Mouse (Mus musculus) embryo, embryonic 10 days (tissue): ENCODE results near the gene Ncam1.
A peak's percentile ranks its signal among the peaks of the same experiment; 100 is the strongest.

Experiments
- DNase-seq: peaks from one replicate; pipeline ENCODE4 v3.0.0-alpha.2; 2015; ENCODE audit warnings: low spot score

The Ncam1 gene

DNA sequence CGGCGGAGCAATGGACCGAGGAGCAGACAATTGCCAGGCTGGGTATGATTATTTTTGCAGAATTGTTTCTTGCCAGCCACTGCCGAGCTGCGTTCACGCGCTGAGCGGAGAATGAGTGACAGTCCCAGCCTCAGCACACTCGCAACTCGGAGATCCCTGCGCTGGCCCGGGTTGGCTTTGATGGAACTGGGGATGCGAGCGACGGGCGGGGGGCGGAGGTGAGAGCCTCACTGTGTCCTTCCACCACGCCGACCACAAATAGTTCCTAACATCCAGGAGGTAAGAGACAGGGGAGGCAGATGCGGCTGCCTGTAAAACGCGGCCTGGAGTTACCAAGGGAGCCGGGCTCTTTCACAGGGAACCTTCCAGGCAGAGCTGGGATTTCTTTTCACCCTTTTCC lies at the start of gene Ncam1:
Ncam1 (minus strand) TSS at position 120 of the 400 bp plus-strand sequence.
- DNase-seq, result peak; percentile 99

DNA sequence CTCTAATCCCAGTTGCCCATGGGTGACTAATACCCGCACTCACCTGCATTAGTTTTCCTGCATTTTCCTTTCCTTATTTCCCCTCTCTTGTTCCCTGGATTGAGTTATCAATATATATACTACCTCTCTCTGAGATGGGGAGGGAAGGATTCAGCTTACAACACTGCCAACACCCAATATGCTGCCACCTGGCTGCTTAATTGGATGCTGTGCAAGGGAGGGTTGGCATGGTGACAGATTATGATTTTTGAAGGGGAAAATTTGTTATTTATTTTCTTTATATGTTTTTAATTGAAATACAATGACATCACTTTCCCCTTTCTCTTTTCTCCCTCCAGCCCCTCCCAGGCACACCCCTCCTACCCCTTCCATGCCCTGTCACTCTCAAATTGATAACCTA lies 35.3 kb upstream of the Ncam1 start:
- DNase-seq, result no peak

DNA sequence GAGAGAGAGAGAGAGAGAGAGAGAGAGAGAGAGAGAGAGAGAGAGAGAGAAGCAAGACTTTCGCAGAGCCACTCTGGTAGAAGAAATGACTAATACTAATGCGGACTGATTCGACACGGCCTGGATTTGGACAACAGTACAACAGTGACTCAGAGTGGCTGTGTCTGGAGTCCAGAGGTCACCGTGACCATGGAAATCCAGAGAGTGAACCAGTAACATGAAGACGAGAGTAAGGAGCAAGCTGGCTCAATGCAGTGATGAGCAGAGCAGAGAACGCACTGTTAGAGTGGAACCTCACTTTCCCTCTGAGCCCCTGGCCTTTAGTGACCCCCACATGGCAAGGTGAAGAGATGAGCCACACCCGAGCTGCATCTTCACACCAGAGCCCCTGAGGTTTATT lies 28.9 kb upstream of the Ncam1 start:
- DNase-seq, result no peak

DNA sequence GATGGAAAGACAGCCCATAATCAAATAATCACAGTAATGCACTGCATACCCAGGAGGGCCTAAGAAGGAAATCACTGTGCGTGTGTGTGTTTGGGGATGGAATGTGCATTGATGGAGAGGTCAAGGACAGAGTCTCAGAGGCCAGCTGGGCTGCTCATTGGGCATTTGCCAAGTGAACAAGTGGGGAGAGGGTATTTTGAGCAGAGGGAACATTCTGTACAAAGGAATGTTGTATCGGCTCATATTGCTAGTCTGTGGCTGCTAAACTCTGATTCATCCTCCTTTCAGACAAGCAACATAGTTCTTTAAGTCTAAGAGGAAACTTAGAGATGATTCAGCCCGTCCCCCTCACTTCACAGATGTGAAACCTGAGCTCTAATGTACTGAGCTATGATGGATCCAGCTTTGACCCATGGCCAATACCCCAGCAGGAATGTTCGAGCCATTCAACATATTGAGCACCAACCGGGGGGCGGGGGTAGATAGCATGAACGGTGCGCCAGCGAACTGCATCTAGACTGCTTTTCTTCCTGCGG lies 17.5 kb upstream of the Ncam1 start:
- DNase-seq, result no peak

DNA sequence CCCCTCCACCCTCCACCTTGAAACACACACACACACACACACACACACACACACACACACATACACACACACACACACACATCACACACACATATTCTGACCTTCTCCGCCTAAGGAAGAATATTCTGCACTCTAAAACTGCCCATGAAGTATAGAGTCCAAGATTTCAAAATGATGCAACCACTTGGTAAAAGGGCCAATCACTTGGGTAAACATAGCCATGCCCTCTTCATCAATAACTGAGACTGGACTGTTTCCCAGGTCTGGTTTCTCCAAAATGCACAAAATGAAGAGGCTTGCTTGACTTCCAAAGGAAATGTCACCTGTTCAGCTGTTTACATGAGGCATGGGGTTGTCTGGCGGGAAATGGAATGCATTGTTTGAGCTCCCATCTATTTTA lies 15.7 kb upstream of the Ncam1 start:
- no peak for DNase-seq

DNA sequence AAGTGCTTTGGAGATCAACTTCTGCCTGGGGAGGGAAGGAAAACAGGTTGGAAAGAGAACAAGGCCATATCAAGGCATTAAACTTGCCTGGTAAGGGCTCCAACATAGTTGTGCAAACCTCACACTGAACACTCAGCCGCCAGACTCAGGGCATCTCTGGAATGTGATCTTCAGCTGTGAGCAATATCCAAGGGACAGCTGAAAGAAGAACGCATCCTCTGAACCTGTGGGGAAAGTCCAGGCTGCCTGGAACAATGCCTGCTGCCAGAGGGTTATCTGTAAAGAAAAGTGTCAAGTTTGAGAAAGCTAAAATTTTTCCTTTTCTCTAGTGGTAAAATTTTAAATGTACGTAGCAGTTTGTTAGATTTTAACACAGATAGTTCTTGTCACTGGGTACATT lies 4.5 kb upstream of the Ncam1 start:
- no peak for DNase-seq

DNA sequence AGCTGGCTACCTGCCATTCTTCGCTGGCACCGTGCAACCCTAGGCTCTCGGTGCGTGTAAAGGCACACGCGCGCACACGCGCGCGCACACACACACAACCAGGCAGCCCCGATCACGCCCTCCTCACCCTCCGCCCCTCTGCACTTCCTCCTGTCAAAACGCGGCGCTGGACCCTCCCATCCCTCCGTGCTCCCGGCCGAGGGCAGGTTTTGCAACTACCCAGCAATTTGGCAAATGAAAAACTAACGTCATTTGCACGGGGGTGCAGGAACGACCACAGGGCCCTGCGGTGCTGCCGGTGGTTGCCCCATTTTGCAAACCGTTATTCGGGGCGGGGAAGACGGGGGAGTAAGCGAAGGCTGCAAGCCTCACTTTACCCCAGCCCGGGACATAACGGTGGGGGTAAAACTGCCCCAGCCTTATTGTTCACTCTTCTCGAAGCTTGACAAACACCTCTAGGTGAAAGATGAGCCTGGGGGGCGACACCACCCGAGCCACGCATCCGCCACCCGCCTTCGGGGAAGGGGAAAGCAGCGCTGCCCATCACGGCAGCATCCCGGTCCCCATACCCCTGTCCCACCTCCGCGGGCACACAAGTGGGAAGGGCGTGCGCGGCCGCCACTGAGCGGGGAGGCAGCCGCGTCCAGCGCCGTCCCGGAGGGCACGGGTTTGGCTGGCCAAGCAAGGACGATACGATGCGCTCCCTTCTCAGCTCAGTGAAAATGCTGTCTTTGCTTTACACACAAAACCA lies 729 bp downstream of the Ncam1 start:
- peak; percentile 78 for DNase-seq

DNA sequence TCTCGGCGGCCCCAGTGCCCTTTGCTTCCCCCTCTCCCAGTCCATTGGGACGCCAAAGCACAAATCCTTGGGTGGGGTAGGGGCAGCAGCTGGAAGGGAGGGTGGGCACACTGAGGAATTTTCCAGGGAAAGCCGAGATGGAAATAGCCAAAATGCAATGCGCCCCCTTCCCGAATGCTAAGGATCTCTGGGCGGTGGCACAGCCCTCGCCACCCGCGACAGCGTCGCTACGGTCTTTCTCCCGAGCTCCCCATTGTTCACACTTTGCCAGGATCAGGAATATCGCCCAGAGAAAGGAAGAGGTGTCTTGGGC lies 1.3 kb downstream of the Ncam1 start:
- DNase-seq, result no peak

DNA sequence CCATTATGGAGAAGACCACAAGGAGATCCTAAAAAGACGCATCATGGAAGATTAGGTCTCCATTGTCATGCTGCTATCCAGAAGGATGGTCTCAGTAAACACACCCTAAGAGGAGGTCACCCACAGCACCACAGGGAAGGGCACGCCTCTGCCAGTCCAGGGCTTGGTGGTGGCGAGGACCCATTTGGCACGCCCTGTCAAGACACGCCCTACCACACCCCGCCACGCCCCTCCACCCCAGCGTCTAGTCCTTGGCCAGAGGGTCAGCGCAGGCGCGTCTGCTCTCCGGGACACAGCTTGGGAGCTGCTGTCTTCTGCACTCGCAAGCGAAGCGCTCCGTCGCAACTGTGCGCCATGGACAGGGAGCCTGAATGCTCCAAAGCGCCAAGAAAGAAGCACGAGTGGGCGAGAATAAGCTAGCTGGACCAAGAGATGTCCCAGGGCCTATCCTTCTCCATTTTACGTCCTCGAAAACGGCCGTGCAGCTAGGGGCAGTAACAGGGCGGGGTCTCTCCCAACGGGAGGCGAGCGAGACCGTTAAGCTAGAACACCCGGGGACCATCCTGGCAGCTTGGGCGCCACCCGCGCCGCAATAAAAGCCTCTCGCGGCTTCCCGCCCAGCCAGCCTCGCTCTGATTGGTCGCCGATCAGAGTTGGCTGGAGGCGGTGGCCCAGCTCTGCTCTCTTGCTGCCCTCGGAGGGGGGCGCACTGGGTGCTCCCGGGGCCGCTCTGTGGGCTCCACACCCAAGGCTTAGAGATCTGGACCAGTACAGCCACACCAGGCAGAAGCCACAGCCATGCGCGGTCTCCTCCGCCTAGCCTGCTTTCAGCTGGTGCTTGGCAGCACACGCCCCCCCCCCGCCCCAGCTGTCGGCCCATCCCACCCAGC lies 1.9 kb downstream of the Ncam1 start:
- DNase-seq, result peak; percentile 85

DNA sequence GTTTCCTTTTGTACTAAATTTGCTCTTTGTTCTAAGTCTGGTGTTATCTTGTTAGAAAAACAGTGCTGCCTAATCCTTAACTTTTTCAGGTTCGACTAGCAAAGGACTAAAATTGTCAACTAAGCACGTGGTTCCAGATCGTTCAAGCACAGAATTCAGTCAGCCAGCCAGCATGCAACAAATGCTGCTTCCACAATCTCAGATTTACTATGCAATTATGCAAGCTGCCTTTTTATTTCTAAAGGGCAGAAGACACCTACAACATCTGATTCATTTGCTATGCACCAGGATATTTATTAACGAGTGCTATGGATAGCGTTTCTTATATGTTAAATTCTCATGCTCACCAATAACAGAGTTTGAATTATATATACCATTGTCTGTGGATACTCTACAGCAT lies 2.8 kb downstream of the Ncam1 start:
- no peak for DNase-seq

DNA sequence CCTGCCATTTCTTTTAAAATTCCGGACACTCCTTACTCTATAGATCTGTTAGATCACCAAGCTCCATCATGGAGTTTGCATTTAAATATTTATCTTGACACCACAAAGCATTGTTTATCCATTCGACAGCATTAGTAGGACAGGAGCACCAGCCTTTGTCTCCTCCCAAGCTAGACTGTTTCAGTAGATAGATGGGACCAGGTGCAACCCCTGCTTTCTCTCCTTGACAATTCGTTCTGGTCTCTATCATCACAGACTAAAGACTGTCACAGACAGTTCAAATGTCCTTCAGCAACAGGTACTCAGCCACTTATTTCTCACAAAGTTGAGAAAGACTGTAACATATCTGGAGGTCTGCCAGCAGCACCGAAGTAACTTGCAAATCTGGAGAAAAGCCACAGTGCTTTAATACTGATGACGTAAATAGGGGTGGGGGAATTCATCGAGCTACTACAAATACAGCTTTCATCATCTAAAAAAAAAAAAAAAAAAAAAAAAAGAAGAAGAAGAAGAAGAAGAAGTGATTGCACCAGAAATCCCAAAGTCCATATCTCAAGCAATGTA lies 4.7 kb downstream of the Ncam1 start:
- no peak for DNase-seq

DNA sequence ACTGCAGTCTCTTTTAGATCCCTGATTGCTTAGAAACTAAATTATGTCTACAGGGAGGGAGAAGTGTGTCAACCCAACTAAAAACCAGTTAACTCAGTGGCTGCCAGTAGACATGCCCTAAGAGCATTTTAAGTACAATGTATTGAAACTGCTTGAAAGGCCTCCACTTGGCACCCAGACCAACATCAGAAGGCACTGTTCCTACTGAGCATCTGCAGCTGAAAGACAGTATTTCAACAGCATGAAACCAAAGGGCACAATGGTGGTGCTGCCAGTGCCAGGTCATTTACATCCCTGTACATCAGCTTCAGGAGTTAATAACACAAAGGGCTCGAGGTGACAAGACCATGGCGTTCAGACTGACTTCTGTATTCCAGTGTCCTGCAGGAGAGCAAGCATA lies 5.5 kb downstream of the Ncam1 start:
- DNase-seq, result no peak

DNA sequence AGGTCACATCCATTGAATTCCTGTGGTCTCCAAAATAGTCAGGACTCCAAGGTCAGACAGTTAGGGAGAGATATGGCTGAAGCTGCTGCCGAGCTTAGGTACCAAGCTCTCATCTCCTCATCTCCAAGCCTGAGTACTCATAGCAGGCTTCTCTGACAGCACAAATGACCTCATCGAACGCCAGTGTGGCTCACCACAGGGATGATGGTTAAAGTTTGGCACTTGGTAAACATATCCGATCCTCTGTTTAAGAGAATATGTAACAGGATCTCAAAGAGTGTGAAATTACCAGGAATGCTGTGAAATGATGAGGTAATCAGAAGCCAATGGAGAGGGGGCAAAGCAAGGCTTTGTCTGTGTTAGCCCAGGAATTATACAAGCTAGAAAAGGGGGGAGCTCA lies 6.1 kb downstream of the Ncam1 start:
- DNase-seq, result peak; percentile 14

DNA sequence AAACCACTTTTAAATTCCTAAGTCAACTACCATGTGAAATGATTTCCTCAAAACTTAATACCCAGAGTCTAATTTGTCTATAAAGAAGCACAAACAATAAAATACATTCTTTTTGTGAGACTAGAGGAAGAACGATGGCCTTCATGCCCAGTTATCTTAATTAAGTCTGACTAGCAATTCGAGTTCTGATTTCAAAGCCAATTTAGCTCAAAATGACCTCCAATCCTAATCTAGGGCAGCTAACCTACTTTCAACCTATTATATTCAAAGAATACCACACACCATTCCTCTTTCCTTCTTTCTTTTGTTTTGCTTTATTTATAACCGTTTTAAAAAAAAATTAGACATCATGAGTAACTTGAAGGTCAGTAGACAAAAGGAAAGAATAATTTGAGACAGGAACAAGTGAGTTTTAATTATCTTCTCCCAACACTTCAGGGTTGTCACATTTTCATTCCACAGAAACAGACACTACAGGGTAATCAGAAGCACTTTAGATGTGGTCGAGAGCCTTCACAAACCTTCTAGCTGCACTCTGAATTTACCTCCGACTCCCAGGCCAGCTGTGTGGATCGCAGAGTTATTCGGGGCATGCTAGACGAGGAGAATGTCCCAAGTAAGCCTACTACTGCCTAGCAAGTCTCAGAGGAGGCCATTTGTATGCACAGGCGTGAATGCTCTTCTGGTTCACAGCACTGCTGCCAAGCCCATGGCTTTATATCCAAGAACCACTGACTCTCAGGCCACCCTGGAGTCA lies 17.5 kb downstream of the Ncam1 start:
- DNase-seq, result no peak

DNA sequence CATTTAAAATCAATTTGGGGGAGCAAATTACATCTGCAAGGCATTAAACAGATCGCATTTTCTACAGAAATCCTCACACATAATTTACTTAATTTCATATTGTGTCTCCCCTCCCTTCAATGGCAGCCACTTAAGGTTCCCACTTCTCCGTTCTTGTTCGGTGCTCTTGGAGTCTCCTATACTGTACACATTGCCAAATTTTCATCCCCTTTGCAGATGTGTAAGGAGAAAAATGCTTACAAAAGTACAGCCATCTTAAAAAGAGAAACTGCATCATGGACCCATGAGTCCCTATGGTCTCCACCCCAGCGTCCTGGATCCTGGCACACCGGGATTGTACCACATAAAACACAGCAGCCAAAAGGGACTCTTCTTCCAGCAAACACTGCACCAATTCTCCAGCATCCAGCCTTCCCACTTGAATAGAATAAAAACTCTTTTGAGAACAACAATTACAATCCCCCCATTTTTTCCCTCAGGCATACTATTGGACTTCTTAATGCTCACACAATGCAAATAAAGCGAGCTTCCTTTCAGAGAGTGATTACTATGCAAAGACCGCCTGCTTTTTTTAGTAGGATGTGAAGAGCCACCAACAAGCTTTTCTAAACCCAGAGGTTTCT lies 21.6 kb downstream of the Ncam1 start:
- DNase-seq, result no peak

DNA sequence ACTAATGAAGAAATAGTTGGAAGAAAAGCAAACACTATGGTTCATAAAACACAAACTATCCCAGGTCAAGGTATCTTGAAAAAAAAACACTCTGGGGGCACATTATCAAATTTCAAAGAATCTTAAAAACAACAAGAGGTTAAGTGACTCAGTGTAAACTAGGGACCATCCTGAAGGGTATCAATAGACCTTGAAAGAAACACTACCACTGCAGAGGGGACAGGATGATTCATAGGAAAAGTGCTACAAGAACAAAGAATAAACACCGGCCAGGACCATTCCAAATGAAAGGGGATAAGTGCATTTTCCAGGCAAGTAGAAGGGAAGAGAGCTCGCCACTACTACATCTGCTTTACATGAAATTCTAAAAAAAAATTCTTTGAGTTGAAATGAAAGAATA lies 32.1 kb downstream of the Ncam1 start:
- no peak for DNase-seq

DNA sequence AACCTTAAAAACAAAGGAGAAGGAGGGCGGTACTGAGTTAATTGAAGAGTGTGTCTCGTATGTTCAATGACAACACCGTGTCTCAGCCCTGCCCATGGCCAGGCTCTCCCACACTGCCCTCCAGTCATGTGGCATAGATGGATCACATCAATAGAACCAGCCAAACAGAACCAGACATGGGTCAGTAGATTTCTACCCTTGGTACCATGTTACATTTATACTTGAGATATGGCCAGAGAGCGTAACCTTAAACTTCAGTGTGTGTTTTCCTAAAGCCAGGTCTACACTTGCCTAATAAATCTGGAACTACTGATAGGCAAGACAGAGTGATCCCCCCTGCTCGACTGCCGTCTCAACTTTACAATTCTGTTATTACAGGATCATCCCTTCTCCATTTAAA lies 38.2 kb downstream of the Ncam1 start:
- DNase-seq, result no peak

DNA sequence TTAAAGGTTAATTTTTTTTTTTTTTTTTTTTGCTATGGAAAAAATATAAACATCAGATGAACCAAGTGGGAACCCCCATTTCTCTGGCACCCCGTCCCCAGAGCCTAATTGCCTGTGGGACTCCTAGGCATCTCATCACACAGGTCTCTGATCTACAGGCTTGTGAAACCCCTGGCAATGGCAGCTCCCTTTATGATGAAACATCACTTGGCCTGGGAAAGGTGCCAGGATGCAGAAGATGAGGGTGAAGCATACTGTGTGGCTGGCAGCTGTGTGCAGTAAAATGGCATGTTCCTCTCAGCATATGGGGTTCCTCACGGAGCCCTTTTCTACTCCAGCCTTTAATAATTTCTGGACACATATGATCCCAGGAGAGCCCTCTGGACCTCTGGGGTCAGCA lies 40.3 kb downstream of the Ncam1 start:
- no peak for DNase-seq

DNA sequence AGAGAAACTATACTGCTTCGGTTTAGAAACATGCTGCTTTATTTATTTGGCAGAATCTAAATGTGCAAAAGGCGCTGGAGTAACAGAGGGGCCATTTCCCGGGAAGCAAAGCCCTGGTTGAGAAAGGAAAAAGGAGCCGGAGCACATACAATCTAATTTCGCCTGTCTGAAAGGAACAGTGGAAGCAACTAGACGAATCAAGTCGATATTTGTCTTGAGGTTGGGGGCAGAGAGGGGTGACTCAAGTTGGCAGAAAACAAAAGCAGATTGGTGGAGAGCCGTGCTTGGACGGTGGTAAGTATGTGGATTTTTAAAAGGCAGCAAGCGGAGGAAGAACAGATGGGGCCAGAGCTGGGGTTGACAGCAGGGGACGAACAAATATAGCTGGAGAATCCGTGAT lies 40.7 kb downstream of the Ncam1 start:
- no peak for DNase-seq

DNA sequence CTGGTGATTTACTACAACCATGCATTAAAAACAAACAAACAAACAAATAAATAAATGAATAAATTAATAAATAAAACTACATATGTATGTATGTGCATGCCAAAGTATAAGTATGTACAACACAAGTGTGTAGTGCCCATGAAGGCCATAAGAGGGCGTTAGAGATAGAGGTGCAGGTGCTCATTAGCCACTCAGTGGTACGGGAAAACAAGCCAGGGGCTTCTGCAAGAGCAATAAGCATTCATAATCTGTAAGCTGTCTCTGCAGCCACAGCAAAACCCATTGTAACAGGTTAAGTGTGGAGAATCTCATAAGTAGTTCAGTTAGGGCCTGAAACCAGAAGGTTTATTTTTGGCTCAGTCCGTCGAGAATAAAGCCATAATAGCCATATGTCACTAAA lies 41.1 kb downstream of the Ncam1 start:
- DNase-seq, result no peak

DNA sequence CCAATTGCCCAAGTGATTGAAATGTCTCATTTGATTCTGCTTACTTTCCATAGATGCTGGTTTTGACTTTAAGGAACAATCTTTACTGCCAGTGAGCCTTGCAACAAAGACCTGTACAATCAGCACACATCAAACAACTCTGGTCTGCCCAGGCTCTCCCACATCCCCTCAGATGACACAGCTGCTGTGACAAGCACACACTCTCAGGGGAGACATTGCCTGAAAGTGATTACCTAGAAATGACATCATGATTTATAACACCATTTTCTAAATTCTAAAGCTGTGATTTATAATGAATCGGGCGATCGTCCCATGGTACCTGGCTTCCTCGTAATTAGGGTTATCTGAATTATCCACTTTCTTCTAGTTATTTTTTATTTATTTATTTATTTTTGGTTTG lies 42.0 kb downstream of the Ncam1 start:
- DNase-seq, result peak; percentile 47

DNA sequence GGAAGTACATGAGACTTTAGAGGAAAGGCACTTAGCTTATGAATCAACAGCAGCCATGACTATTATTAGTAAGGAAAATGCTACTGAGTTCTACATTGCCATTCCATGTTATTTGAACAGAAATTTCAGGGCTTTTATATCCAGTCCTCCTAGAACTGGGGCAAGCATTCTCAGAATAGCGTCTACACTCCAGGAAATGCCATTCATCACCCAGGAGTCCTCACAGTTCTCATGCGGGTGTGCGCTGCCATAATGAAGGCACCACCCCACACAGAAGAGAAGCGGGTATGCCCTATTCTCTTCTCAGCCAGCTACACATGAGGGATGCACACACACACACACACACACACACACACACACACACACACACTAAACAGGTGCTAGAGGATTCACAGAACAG lies 43.5 kb downstream of the Ncam1 start:
- no peak for DNase-seq
